Mouse (Mus musculus): ENCODE data around the gene Disc1. TPM values are rescaled to one million over a fixed set of nuclear protein-coding genes. Genes with fewer than 3 reads are reported as not detected.

Gene Disc1
- total and polyA plus RNA-seq, 3 experiments: 0.75 to 2.2 TPM; not detected in 1

DNA sequence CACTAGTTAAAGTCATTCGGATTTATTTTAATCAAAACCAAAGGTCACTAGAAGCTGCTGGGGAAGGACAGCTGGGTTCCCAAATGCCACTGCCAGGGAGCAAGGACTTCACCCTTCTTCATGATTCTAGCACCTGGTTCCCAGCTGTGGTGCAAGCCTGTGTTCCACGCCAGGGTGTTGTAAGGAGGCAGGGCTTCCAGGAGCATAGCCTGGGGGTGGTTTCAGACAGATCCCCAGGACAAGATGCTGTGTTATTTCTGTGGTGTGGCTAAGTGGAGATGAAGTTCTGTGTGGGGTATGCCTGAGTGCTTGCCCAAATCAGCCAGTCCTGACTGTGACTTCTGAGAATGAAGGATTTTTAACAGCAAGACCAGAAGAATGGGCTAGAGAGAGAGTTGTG is 12.5 kb upstream of the Disc1 start:
- H3K27me3 ChIP-seq (ENCODE audit: control insufficient read depth in 1 of 2, insufficient read depth in 2 of 2, low read length in 2 of 2): no peaks in the 10 kb centered on the region
- H3K9me3 ChIP-seq (replicated peaks; ENCODE audit: insufficient read depth, low read length): no peaks in the 10 kb centered on the region
- no peaks in the 10 kb centered on the region for H3K79me2 ChIP-seq (ENCODE audit: control insufficient read depth, insufficient read depth, low read length, poor library complexity)
- no peak for DNase-seq (ENCODE audit: low read depth, low spot score)
- no peak overlapping the region for H3K9ac ChIP-seq (ENCODE audit: control insufficient read depth, low read depth, low read length, poor library complexity, severe bottlenecking)
- peaks cover 0 to 2% of the 10 kb centered on the region in 2 experiments; a peak in 1 of 4 replicates for H3K36me3 ChIP-seq (ENCODE audit: control insufficient read depth in 1 of 2, insufficient read depth in 2 of 2, low read length in 2 of 2)
- no peak for TF ChIP-seq GABPA (IDR thresholded peaks at IDR 0.05; ENCODE audit: low read depth, low read length)
- no peaks in the 10 kb centered on the region for H3K4me1 ChIP-seq (ENCODE audit: control insufficient read depth in 1 of 2, insufficient read depth in 2 of 2, low read length in 2 of 2)
- H3K27ac ChIP-seq (ENCODE audit: control insufficient read depth, low read depth, low read length): no peak overlapping the region
- H3K4me3 ChIP-seq (ENCODE audit: control insufficient read depth in 1 of 2, insufficient read depth in 1 of 2, low read depth in 2 of 2, low read length in 2 of 2): no peak overlapping the region

DNA sequence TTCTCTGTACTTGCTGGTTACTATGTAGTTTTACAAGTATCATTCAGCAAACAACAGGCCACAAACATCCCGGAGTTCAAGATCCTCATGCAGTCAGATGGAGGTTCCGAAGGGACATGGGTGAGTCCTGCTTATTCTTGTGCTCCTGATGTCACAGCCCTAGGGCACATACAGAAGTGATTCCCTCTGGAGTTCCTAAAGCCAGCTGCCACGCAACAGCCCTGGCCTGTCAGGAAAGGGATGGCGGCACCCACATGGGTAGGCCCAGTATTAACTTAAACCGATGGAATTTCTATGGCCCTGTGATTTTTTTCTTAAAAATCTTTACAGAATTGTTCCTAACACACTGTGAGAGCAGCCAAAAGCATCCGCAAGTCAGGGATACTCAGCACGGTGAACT is 10.6 kb upstream of the Disc1 start:
- Histone ChIP-seq H3K27ac (ENCODE audit: control insufficient read depth, low read depth, low read length) (no peak overlapping the region), H3K4me3 (ENCODE audit: control insufficient read depth in 1 of 2, insufficient read depth in 1 of 2, low read depth in 2 of 2, low read length in 2 of 2) (no peak overlapping the region), H3K9me3 (replicated peaks; ENCODE audit: insufficient read depth, low read length) (no peaks in the 10 kb centered on the region), H3K36me3 (ENCODE audit: control insufficient read depth in 1 of 2, insufficient read depth in 2 of 2, low read length in 2 of 2) (no peaks in the 10 kb centered on the region), H3K9ac (ENCODE audit: control insufficient read depth, low read depth, low read length, poor library complexity, severe bottlenecking) (no peak overlapping the region), H3K27me3 (ENCODE audit: control insufficient read depth in 1 of 2, insufficient read depth in 2 of 2, low read length in 2 of 2) (no peaks in the 10 kb centered on the region), H3K79me2 (ENCODE audit: control insufficient read depth, insufficient read depth, low read length, poor library complexity) (no peaks in the 10 kb centered on the region), H3K4me1 (ENCODE audit: control insufficient read depth in 1 of 2, insufficient read depth in 2 of 2, low read length in 2 of 2) (no peaks in the 10 kb centered on the region)
- TF ChIP-seq ETS1 (IDR thresholded peaks at IDR 0.05; ENCODE audit: low read depth, low read length) (no peak), EP300 (IDR thresholded peaks at IDR 0.05; ENCODE audit: low read depth in 1 of 2, low read length in 2 of 2) (no peak), MAFK (IDR thresholded peaks at IDR 0.05; ENCODE audit: borderline replicate concordance, low read depth, low read length) (no peak), SIN3A (IDR thresholded peaks at IDR 0.05; ENCODE audit: low read length) (no peak), MEF2A (IDR thresholded peaks at IDR 0.05; ENCODE audit: extremely low read depth, insufficient replicate concordance, low read depth, low read length, poor library complexity, severe bottlenecking) (no peak), E2F4 (IDR thresholded peaks at IDR 0.05; ENCODE audit: borderline replicate concordance, low read depth, low read length) (no peak), ZNF384 (IDR thresholded peaks at IDR 0.05; ENCODE audit: low read depth, low read length) (no peak)
- DNase-seq (ENCODE audit: low read depth, low spot score): no peak

DNA sequence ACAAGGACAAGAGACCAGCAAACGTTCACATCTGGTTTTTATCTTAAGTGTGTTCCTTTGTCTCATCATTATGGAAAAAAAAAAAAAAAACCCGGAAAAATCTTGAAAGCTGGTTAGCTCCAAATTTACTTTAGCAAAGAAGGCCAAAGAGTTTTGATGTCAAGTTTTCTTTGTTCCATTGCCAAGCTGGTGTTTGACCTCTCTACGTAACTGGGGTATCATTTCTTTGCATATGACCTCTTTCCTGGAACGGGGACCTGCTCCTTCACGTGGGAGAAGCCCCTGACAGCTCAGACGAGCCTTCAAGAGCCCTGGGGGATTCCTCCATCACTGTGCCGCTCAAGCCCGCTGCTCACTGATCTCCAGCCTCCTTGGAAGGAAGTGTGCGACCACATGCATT is 10.1 kb upstream of the Disc1 start:
- no peaks in the 10 kb centered on the region for H3K27me3 ChIP-seq (ENCODE audit: control insufficient read depth in 1 of 2, insufficient read depth in 2 of 2, low read length in 2 of 2)
- H3K9ac ChIP-seq (ENCODE audit: control insufficient read depth, low read depth, low read length, poor library complexity, severe bottlenecking): no peak overlapping the region
- no peaks in the 10 kb centered on the region for H3K4me1 ChIP-seq (ENCODE audit: control insufficient read depth in 1 of 2, insufficient read depth in 2 of 2, low read length in 2 of 2)
- H3K9me3 ChIP-seq (replicated peaks; ENCODE audit: insufficient read depth, low read length): no peaks in the 10 kb centered on the region
- no peaks in the 10 kb centered on the region for H3K36me3 ChIP-seq (ENCODE audit: control insufficient read depth in 1 of 2, insufficient read depth in 2 of 2, low read length in 2 of 2)
- H3K27ac ChIP-seq (ENCODE audit: control insufficient read depth, low read depth, low read length): no peak overlapping the region
- H3K79me2 ChIP-seq (ENCODE audit: control insufficient read depth, insufficient read depth, low read length, poor library complexity): no peaks in the 10 kb centered on the region
- no peak for DNase-seq (ENCODE audit: low read depth, low spot score)
- no peak overlapping the region for H3K4me3 ChIP-seq (ENCODE audit: control insufficient read depth in 1 of 2, insufficient read depth in 1 of 2, low read depth in 2 of 2, low read length in 2 of 2)
- TF ChIP-seq MYB (IDR thresholded peaks at IDR 0.05; ENCODE audit: low read depth, low read length) (no peak), POLR2AphosphoS2 (IDR thresholded peaks at IDR 0.05; ENCODE audit: low read length) (no peak), ELF1 (IDR thresholded peaks at IDR 0.05; ENCODE audit: low read depth, low read length) (no peak)
